Mouse (Mus musculus) bone marrow macrophage, adult 2 months (primary cell): ENCODE data around the gene Gjd2. TPM values are rescaled to one million over a fixed set of nuclear protein-coding genes. Genes with fewer than 3 reads are reported as not detected.

Experiments
- H3K27ac ChIP-seq: 2 replicates; pipeline ENCODE4 v1.5.1; 2012; ENCODE audit warnings: low read depth, low read length; ENCODE audit not compliant: insufficient read depth
- H3K4me1 ChIP-seq: 2 replicates; pipeline ENCODE4 v1.6.1; 2012; ENCODE audit warnings: low read length; ENCODE audit not compliant: control insufficient read depth, insufficient read depth
- H3K4me3 ChIP-seq: 2 replicates; pipeline ENCODE4 v1.5.1; 2012; ENCODE audit warnings: mild to moderate bottlenecking, low read length, moderate library complexity; ENCODE audit not compliant: insufficient read depth
- CTCF ChIP-seq: IDR thresholded peaks from 2 replicates; pipeline ENCODE4 v1.5.1; 2012; ENCODE audit warnings: low read depth, mild to moderate bottlenecking, low read length, moderate library complexity
- POLR2A ChIP-seq: IDR thresholded peaks from 2 replicates; pipeline ENCODE4 v1.6.1; 2012; ENCODE audit warnings: mild to moderate bottlenecking, low read depth, low read length, borderline replicate concordance
- polyA plus RNA-seq: library from polyadenylated mRNA; stranded (reverse); fragments of >200 nt; gene quantifications from 2 replicates; pipeline ENCODE4 v1.2.4, GENCODE M21; 2012; ENCODE audit not compliant: missing spikeins, insufficient read depth, insufficient read length

Gjd2 gene
- polyA plus RNA-seq, 1 experiment: not detected

GRCm38 (mm10) chr2:114013846-114014245, 427 bp upstream of the Gjd2 start:
- no peak overlapping the region for H3K4me3 ChIP-seq
- TF ChIP-seq POLR2A (no peak), CTCF (no peak)
- no peaks in the 10 kb centered on the region for H3K4me1 ChIP-seq
- H3K27ac ChIP-seq: no peak overlapping the region

DNA sequence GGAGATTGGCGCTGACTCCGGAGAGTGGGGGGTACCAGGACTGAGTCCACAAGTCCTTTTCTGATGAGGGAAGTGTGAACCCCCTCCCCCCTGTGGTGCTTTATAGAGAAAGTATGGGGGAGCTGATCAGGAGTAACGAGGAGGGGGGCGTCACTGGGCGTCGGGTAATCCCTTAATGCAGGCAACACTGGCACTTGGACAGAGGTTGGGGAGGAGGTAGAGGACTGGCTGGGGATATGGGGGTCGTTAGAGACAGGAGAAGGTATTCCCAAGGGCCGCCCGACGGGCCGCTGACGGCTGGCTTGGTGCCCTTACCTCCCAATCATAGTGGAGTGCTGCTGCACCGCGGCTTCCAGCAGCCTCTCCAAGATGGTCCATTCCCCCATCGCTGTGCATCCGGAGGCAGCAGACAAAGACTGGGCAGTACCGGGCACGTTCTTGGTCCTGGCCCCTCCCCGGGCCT, 639 bp downstream of the Gjd2 start:
- Histone ChIP-seq H3K4me1 (no peaks in the 10 kb centered on the region), H3K4me3 (no peak overlapping the region), H3K27ac (no peak overlapping the region)
- TF ChIP-seq CTCF: no peak
- no peak for TF ChIP-seq POLR2A

GRCm38 (mm10) chr2:114011838-114012237, 1.6 kb downstream of the Gjd2 start:
- TF ChIP-seq POLR2A (no peak), CTCF (no peak)
- Histone ChIP-seq H3K4me3 (no peak overlapping the region), H3K4me1 (no peaks in the 10 kb centered on the region), H3K27ac (no peak overlapping the region)

DNA sequence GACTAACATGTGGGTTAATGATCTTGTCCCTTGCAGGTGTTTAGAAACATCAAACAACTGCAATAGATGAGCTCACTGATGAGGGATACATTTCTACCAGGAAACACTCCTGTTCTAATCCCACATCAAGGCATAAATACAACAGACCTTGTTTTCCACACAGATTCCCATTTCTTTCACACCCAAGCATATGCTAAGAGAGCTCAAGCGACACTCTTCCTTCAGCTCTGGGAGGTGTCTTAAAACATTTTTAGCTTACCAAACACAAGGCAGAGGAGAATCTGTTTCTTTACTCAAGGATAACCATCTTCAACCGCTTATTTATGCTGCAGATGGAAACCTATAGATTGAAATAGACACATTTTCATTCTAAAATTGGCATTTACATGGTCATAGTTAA, 5.1 kb downstream of the Gjd2 start:
- TF ChIP-seq POLR2A (no peak), CTCF (no peak)
- Histone ChIP-seq H3K4me1 (no peaks in the 10 kb centered on the region), H3K27ac (no peak overlapping the region), H3K4me3 (no peak overlapping the region)

GRCm38 (mm10) chr2:113997484-113997883, 15.9 kb downstream of the Gjd2 start:
- TF ChIP-seq CTCF (no peak), POLR2A (no peak)
- Histone ChIP-seq H3K4me3 (no peak overlapping the region), H3K4me1 (no peaks in the 10 kb centered on the region), H3K27ac (no peak overlapping the region)

GRCm38 (mm10) chr2:113996930-113997329, 16.5 kb downstream of the Gjd2 start:
- no peaks in the 10 kb centered on the region for H3K4me1 ChIP-seq
- no peak overlapping the region for H3K4me3 ChIP-seq
- H3K27ac ChIP-seq: no peak overlapping the region
- TF ChIP-seq POLR2A (no peak), CTCF (no peak)

GRCm38 (mm10) chr2:113984890-113985289, 28.5 kb downstream of the Gjd2 start:
- Histone ChIP-seq H3K4me3 (no peak overlapping the region), H3K4me1 (no peaks in the 10 kb centered on the region), H3K27ac (no peak overlapping the region)
- no peak for TF ChIP-seq CTCF
- no peak for TF ChIP-seq POLR2A

DNA sequence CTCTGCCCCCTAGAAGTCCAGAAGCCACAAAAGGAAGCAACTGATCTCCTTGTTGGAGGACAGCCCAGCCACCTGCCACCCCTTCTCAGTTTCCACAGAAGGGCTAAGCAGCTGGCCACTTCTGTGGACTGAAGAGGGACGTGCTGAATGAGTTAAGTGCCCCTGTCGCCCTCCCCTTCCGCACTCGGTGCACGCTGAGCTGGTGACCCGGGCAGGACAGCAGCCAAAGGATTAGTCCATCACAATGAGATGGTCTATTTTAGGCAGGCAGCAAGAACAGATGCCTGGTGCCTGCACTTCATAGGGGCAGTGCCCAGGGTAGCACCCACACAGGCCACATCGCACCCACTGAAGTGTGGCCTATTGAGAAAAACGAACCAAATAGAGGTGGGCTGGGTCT, 32.8 kb downstream of the Gjd2 start:
- TF ChIP-seq POLR2A: no peak
- no peak for TF ChIP-seq CTCF
- H3K4me3 ChIP-seq: no peak overlapping the region
- no peak overlapping the region for H3K27ac ChIP-seq
- no peaks in the 10 kb centered on the region for H3K4me1 ChIP-seq

DNA sequence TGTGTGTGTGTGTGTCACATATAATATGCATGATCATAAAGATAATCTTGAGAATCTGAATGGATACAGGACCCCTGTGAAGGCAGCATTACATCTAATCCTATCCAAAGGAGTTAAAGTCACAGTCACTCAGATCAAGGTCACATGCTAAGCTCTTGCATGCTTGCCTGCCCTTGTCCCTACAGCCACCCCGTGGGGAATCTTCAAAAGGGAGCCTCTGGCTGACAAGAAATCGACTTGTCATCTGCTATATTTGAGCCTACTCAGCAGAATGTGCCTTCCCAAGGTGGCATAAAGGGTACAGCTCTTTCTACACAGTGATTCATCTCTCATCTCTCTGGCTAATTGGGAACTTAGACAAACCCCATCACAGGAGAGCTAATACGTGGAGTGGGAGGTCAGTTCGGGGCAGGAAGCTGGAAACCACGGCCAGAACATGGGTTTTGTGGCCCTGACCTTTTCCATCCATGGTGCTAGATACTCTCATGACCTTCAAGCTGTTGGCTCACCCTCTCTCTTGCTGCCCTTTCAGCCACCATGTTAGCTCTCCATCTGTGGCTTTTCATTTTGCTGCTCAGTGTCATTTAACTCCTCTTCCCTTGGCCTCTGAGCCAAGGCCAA, 35.2 kb downstream of the Gjd2 start:
- TF ChIP-seq CTCF (no peak), POLR2A (no peak)
- Histone ChIP-seq H3K27ac (no peak overlapping the region), H3K4me1 (no peaks in the 10 kb centered on the region), H3K4me3 (no peak overlapping the region)

- no peaks in the 10 kb centered on the region for H3K4me1 ChIP-seq
- H3K27ac ChIP-seq: no peak overlapping the region
- H3K4me3 ChIP-seq: no peak overlapping the region
- TF ChIP-seq POLR2A: no peak
Measured at GRCm38 (mm10) chr2:113973950-113974349, 39.5 kb downstream of the Gjd2 start.

DNA sequence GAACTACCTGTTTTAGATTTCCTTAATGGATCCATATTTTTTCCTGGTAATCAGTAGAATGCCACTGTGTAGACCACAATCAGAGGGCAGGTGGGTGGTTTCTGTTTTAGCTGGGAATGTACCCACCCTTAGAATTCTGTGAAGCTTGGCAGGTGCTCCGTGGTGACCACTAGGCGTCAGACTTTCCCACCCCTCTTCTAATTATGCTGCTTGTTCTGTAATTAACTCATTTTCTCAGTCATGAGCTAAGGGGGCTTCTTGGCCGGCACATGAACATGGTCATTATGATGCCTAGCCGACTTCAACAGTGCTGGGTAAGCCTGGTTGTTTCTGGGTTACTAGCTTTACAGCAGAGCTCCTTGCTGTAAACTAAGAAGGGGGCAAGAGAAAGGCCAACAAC, 47.0 kb downstream of the Gjd2 start:
- H3K27ac ChIP-seq: no peak overlapping the region
- no peaks in the 10 kb centered on the region for H3K4me1 ChIP-seq
- H3K4me3 ChIP-seq: no peak overlapping the region
- TF ChIP-seq CTCF (no peak), POLR2A (no peak)

Other genes with a start within 250 kb of the Gjd2 start
- gene Scg5, start 184.5 kb downstream of the Gjd2 start, polyA plus RNA-seq: not detected in 2 replicates
- 36.9 and 37.5 TPM in 2 replicates for gene Arhgap11a, start 165.0 kb downstream of the Gjd2 start, polyA plus RNA-seq
- gene Actc1, start 39.9 kb upstream of the Gjd2 start, polyA plus RNA-seq: 0.38 TPM in 1 of 2 replicates, not detected in the other
- 26.0 and 30.5 TPM in 2 replicates for gene Aqr, start 173.4 kb upstream of the Gjd2 start, polyA plus RNA-seq
- 4.3 and 5.5 TPM in 2 replicates for gene Zfp770, start 187.8 kb upstream of the Gjd2 start, polyA plus RNA-seq